Mouse (Mus musculus) myocyte (in vitro differentiated cells): ENCODE measurements around the gene BC030867.

ENCODE experiments used
- CEBPB ChIP-seq: IDR thresholded peaks from 2 replicates; pipeline ENCODE4 v1.6.1; 2011; ENCODE audit warnings: mild to moderate bottlenecking, moderate library complexity; ENCODE audit not compliant: poor library complexity, insufficient read depth, severe bottlenecking
- MAX ChIP-seq: IDR thresholded peaks from one replicate; pipeline ENCODE4 v1.6.1; 2011; ENCODE audit warnings: low read depth, mild to moderate bottlenecking, control low read depth
- POLR2A ChIP-seq: IDR thresholded peaks from one replicate; pipeline ENCODE4 v1.6.1; 2011; ENCODE audit warnings: low read depth, mild to moderate bottlenecking, control low read depth, moderate library complexity; ENCODE audit not compliant: insufficient read length
- POLR2AphosphoS2 ChIP-seq: IDR thresholded peaks from one replicate; pipeline ENCODE4 v1.6.1; 2011; ENCODE audit warnings: low read depth, control low read depth; ENCODE audit not compliant: insufficient read length
- SRF ChIP-seq: IDR thresholded peaks from one replicate; pipeline ENCODE4 v1.6.1; 2011; ENCODE audit warnings: low read depth; ENCODE audit not compliant: control insufficient read depth, insufficient read length
- USF1 ChIP-seq: IDR thresholded peaks from one replicate; pipeline ENCODE4 v1.6.1; 2011; ENCODE audit warnings: low read depth, mild to moderate bottlenecking, control low read depth, moderate library complexity

GRCm38 (mm10) chr11:102241246-102241645, 7.4 kb upstream of the BC030867 start:
- TF ChIP-seq POLR2A: no peak
- TF ChIP-seq SRF: no peak
- TF ChIP-seq USF1: no peak
- no peak for TF ChIP-seq CEBPB
- no peak for TF ChIP-seq MAX
- no peak for TF ChIP-seq POLR2AphosphoS2
